Mouse (Mus musculus): Measurements from ENCODE around the gene I0C0044D17Rik.
A peak's percentile ranks its signal among the peaks of the same experiment; 100 is the strongest.

Gene I0C0044D17Rik

DNA sequence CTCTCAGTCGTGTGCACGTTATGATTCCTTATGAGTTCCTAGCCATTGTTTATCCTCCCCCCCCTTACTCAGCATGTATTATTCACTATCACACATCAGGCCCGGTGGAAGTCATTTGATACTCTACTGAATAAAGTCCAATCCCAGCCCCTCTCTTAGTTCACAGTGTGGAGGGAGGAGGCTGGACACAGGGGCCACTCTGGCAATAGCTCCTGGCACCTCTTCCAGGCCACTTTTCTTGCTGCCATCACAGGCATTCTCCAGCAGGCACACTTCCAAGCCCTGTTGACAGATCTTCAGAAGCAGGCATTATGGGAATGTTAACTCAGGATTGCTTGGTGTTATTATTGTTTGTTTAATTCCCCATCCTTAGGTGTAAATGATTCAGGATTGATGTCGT, 11.1 kb upstream of the I0C0044D17Rik start:
- no peak for ATAC-seq (ENCODE audit: insufficient number of reproducible peaks, low FRiP score, low TSS enrichment)

DNA sequence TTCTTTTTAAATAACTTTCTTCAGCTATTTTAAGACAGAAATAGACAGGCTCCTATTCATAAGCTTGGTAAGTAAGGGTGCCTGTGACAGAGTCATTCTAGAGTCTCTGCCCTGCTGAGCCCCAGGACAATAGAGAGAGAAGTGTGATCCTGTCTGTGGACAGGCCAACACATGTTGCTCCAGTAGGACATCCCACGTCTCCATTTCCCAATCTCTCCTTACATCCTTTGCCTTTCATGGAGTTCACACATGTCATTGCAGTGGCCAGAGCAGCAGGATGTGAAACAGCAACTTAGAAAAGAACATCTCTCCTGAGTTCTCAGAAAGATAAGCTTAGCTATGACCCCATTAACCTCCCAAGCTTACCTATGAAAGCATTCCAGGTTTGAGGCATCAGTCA, 8.1 kb upstream of the I0C0044D17Rik start:
- no peak for ATAC-seq (ENCODE audit: insufficient number of reproducible peaks, low FRiP score, low TSS enrichment)

DNA sequence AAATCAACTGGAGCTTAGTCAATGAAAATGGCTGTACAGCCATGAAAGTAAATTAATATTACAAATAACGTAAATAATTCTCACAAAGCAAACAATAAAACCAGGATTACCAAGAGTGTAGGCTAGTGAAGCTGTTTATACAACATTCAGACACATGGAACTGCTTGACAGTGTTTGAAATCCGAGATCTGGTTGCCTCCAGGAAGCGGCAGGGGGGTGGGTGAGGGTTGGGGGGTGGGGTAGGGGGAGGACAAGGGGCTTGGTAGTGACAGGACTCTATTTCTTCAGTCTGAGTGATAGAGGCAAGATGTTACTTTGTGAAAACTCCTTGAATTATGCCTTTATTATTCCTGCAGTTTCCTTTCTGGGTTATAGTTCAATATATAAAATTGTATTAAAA, 3.1 kb upstream of the I0C0044D17Rik start:
- ATAC-seq (ENCODE audit: insufficient number of reproducible peaks, low FRiP score, low TSS enrichment), result no peak

DNA sequence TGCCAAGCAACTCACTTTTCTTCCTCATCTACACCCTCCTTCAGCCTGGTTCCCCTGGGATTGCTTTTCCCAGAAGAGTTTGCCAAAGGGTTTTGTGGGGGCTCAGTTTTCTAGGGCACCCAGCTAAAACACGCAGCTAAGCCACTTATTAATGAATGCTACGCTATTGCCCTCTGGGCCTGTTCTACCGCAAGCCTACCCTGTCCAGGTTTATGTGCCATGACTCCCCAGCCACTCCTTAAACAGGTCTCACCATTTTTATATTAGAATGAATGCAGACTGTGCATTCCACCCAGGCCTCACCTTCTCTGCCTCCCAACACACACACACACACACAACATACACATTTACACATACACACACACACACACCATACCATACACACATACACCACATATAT, 593 bp downstream of the I0C0044D17Rik start:
- ATAC-seq (ENCODE audit: insufficient number of reproducible peaks, low FRiP score, low TSS enrichment), result no peak

DNA sequence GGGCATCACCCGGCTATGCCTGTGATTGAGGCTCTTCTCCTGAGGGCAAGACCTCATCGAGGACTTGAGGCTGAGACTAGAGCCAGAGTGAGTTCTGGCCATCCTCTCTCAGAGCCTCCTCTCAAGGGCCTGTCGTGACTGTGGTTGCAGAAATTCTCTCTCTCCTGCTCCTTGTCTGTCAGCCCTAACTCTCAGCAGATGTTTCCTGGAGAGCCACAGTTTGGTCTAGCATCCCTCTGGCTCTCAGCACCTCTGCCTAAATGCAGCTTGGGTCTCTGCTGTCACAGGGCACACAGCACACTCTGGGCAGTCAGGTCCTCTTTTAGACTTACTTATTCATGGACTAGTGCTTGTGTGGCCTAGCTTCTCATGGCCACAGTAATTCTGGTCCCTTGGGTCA, 1.2 kb downstream of the I0C0044D17Rik start:
- no peak for ATAC-seq (ENCODE audit: insufficient number of reproducible peaks, low FRiP score, low TSS enrichment)

DNA sequence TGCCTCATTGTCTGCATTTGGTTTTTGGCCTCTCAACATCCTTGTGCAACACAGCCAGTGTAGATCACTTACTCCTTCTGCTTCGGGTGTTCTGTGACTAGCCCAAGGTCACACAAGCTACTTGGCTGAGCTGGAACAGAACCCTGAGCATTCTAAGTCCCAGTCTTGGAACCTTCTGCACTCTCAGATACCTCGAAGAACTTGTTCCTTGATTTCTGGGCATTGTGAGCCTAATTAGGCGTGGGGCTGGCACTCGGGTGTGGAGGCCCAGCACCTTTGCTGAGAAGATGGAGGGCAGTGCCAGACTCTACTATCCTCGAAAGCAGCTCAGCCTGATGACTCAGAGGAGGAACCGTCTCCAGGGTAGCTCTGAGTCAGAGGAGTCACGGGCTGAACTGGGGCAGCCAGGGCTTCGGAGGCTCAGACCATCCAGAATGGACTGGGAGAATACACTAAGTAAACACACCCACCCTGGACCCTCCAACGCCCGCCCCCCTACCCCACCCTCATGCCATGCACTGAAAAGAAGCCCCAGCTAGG, 4.4 kb downstream of the I0C0044D17Rik start:
- ATAC-seq (ENCODE audit: insufficient number of reproducible peaks, low FRiP score, low TSS enrichment), result no peak

DNA sequence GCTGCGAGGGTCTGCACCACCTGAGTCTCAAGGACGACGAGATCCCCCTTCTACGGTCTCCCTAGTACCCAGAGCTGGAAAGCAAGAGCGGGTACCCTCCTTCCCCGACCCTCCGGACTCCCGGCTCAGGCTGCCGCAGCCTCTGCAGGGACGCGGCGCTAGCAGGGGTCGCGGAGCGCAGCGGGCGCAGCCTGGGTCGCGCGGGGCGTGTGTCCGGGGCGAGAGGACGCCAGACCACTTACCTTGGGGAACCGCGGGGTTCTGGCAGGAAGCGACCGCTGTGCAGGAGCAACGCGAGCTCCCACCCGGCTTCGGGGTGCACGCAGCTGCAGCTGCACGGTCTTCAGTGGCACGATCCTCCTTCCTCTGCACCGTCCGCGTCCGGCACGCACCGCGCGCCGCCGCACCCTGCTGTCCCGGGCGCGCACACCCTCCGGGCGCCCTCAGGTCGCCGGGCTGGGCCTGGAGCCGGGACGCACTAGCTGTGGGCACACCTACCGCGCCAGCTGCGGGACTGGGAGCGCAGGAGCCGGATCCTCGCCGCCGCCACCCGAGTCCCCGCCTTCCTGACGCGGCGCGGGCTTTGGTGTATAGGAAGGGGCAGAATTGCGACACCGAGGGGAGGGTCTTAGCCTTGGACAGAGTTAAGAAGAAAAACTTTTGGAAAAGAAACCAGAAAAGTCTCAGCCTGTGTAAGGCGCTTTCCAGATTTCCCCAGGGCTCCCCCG, 6.3 kb downstream of the I0C0044D17Rik start, which contains the start of gene Kank4:
Kank4 (minus strand) TSS at position 354 of the 728 bp plus-strand sequence.
- ATAC-seq (ENCODE audit: insufficient number of reproducible peaks, low FRiP score, low TSS enrichment), result peak; percentile 38; the same call in 1 of the 2 replicates

DNA sequence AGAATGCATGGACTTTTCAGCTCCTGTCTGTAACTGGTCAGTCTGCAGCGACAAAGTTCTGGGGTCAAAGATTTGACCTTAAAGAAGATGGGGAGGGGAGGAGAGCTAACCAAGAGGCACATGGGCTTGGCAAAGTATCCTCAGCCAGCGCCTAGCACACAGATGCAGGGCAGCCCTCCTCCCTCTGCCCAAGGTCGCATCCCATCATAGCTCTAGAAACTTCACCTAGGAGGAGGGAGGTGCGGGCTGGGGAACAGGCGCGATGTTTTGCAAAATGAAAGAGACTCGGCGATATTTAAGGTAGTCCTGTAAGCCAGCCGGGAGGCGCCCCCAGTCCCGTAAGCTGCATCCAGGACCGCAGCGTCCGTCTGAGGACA, 6.8 kb downstream of the I0C0044D17Rik start:
- ATAC-seq (ENCODE audit: insufficient number of reproducible peaks, low FRiP score, low TSS enrichment), result no peak

DNA sequence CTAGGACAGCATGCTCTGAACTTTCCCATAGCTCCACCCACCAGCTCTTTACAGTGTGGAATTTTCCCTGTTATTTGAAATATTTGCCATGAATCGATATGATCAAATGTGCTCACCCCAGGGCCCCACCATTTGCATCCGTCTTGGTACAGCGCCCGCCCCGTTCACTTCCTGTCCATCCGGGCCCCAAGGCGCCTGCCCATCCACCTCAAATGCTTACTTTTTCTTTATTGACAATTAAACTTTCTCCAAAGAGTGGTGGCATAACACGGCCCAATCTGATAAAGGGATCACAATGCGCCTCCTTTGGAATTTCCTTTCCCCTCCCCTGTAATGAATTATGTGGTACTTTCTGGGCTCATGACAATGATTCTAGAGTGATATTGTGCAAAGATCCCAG, 17.3 kb downstream of the I0C0044D17Rik start:
- ATAC-seq (ENCODE audit: insufficient number of reproducible peaks, low FRiP score, low TSS enrichment), result no peak

DNA sequence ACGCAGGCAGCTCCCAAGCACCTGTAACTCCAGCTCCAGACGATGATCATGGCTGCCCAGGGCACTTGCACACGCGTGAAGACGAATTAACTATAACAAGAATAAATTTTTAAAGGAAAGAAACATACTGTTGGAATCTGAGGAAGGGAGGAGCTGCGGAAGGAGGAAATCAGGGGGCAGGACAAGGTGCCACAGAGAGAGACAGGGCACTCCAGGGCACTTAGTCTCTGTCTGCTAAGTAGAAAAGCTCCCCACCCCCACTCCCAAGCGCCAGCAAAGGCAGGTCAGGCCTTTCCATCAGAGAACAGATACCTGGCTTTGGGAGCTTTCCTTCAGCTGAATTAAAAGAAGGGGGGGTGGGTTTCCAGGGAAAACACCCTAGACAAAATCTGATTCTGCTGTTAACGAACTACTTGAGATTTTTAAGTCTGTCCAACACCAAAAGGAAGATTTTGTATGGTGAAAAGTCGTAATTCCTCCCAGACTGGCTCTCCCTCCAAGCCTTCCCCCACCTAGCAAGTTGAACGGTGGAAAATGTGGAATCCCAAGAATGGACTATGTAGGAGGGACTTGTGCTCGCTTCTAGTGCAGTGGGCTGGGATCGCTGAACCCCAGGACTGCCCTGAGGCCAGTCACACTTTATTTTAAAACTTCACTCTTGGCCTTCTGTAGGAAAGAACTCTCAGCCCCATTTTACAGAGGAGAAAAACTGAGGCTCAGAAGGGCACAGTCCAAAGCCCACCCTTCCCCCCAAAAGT, 18.2 kb downstream of the I0C0044D17Rik start:
- no peak for ATAC-seq (ENCODE audit: insufficient number of reproducible peaks, low FRiP score, low TSS enrichment)

DNA sequence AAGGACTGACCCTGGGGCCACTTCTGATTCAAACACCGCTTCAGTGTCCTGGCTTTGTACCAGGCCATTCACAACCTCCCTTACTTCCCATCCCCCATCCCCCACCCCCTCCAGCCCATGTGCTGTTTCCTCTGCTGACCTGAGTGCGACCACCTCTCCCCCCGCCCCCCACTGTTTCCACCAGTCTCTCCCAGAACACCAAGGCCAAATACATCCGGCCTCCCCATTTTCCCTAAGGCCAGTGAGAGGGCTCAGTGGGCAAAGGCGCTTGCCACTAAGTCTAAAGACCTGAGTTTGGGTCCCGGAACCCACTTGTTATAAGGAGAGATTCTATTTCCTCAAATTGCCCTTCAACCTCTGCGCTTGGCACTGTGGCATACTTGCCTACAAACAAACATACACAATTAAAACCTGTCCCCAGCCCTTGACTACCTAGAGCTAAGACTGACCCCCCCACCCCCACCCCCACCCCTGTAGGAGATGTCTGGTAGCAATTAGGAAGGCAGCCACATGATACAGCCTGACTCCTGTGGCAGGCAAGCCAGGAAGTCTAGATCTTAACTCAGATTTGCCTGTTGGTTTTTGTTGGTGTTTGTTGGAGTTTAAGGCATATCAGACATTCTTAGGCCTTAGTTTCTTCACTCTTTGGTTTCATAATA, 19.0 kb downstream of the I0C0044D17Rik start:
- ATAC-seq (ENCODE audit: insufficient number of reproducible peaks, low FRiP score, low TSS enrichment), result no peak

DNA sequence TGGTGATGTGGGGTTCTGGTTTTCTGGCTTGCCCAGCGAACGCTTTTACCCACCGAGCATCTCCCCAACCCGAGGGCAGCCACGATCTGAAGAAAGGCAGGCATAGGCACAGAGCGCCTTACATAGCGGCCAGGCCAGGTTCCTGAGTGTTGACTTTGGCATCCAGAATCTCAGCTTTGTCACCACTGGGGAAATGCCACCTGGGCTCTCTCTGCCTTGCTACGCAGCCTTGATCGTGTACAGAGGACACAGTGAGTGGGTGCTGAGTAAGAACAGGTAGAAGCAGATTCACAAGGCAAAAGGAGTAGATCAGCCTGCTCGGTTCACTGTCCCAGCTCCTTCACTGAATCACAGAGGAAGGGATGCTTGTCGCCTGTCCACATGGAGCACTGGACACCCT, 21.9 kb downstream of the I0C0044D17Rik start:
- ATAC-seq (ENCODE audit: insufficient number of reproducible peaks, low FRiP score, low TSS enrichment), result no peak

DNA sequence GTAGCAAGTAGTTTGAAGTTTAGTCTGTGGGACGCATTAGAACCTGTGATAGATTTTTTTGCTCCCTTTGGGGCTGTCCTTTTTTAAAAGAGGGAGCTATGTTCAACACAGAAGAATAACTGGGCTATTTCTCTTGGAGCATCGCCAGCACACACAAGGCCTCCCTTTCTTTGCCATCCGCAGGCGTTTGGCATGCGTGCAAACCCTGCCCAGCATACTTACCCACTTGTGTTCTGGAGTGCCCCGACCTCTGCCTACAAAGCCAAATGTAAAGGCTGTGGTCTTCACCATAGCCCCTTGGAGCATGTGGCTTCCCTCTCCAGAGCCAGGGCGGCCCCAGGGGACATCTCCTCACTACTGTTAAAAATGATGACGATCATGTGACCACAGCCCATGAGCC, 22.8 kb downstream of the I0C0044D17Rik start:
- ATAC-seq (ENCODE audit: insufficient number of reproducible peaks, low FRiP score, low TSS enrichment), result no peak

DNA sequence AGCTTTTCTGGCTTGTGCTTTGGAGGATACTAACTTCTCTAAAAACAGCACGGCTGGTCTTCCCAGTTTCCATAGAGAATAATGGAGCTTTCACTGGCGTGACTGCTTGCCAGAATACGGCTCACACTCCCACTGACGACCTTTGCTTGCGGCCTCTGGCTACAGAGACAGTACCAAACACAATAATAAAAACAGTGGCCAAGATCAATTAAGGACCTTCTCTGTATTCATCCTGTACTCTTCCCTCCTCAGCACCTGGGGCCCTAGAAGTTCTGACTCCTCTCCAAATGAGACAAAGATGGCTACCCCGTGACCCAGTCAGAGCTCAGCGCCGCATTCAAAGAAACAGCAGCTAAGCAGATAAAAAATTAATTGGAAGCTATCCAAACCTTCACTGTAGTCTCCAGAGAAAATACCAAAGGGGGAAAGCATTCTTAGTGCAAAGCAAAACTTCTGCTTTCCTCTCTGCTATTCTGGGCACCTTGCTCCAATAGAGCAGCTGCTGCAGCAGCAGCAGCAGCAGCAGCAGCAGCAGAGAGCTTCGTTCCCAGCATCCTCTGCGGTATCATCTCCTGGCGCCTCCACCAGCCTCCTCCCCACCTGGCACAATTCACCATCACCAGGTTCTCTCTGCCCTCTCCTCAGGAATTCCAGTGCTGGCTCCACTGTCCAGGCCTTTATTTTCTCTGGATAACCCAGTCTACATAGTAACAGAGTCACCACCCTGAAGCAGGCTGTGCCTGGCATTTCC, 26.9 kb downstream of the I0C0044D17Rik start:
- ATAC-seq (ENCODE audit: insufficient number of reproducible peaks, low FRiP score, low TSS enrichment), result no peak

DNA sequence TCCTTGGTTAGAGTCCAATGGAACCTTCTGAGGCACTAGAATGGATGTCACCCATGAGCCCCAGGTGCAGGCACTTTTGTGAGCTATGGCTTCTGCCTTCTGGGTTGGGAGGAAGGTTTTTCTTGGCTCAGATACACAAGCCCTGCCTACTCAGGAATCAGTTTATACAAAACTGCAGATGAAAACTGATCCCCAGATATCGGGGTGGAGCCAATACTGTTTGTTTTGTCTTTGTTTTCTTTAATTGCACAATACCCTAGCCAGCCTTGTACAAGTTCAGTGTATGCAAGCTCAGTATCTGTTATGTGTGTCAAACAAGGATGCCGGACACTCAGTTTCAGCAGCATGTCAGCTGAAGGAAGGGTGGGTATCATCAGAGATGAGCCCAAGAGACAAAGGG, 28.4 kb downstream of the I0C0044D17Rik start:
- ATAC-seq (ENCODE audit: insufficient number of reproducible peaks, low FRiP score, low TSS enrichment), result no peak

DNA sequence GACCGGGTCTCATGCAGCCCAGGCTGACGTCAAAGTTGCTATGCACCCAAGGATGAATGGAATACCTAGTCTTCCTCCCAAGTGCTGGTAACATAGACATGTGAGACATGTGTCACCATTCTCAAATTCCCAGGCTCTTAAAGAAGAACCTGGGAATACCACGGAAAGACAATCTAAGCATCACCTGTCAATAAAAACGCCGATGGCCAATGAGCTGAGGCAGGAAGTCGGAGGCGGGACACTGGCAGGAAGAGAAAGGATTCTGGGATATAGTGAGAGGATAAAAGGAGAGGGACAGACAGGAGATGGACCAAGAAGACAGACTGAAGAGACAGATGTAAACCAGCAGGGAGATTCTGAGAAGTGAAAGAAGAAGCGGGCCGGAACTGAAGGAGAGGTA, 30.2 kb downstream of the I0C0044D17Rik start:
- ATAC-seq (ENCODE audit: insufficient number of reproducible peaks, low FRiP score, low TSS enrichment), result no peak

DNA sequence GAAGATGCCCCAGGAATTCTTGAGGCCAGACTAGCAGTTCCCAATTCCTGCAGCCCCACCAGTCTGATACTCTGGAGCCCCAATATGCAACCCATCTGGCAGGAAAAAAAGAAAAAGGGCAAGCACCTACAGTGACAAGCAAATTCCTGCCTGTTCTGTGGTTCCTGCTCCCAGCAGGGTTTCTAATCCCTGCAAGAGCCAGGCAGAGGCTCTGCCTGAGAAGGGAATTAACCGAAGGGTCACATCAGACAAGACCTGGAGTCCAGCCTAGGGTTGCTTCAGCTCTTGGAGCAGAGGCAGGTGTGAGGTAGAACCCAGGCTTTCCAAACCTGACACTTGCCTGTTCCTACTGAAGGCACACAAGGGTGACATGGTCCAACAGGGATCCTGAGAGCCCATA, 32.9 kb downstream of the I0C0044D17Rik start:
- ATAC-seq (ENCODE audit: insufficient number of reproducible peaks, low FRiP score, low TSS enrichment), result no peak

DNA sequence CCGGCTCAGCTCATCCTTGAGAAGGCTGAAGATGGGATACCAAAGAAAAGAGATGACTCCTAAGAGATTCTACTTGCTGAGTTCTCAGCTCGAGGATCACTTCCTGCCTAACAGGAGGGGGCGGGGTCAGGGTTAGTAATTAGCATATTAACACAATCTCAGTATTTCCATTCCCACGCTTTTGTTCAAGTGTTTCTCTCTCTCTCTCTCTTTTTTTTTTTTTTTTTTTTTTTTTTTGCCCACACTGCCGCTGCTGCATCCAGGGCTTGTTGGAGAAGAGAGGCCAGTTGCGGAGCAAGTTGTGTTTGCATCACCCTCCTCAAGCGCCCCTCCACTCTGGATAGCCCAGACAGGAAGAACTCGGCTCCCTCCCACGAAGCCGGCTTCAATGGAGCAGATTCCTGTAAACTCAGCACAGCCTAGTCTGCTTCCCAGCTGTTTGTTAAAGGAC, 33.8 kb downstream of the I0C0044D17Rik start:
- ATAC-seq (ENCODE audit: insufficient number of reproducible peaks, low FRiP score, low TSS enrichment), result no peak

DNA sequence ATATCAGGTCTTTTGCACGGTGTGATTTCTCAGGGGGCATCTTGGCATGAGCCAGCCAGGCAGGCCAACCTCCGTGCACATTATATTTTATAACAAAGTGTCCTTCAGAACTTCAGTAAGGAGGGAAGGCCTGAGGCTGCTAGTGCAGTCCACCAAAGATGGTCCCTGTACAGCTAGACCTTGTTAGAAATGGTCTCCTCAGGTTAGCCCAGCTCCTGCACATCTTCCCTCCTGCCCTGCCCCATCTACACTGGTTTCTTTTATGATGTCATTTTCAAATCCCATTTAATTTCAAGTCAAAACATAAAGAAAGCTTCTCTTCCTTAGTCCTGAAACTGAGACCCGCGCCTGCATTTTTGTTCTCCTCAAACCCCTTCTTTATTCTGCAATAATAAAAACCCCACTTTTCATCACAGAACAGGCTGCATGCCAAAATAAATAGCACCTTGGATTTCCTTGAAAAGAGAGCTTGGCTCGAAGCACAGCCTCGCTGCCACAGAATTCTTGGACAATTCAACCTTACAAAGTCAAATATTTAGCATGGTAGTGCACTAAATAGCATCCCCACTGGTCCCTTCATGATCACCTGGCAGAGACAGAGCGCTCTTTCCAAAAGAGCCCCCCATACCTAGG, 34.4 kb downstream of the I0C0044D17Rik start:
- ATAC-seq (ENCODE audit: insufficient number of reproducible peaks, low FRiP score, low TSS enrichment), result no peak

DNA sequence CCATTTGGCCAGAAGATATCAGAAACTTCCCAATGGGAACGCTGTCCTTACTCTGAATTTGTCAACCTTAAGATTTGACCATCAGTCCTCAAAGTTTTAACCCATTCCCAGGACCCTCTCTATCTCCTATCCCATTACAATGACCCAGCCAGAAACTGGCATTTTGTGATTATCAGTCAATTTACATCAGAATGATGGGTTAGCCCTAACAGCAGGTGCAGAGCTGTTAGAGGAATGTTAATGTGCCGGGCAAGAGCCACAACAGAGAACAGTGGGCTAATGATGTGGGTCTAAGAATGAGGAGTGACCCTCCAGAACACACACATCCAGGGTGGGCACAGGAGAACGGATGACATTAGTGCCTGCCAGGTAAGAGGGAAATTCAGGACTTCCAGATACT, 37.4 kb downstream of the I0C0044D17Rik start:
- ATAC-seq (ENCODE audit: insufficient number of reproducible peaks, low FRiP score, low TSS enrichment), result no peak

Measured in cerebellum, adult (tissue).